Mouse (Mus musculus) right cerebral cortex, postnatal 4 days (tissue): ENCODE measurements around the gene Gm33543.

Source experiments
- DNase-seq: peaks from one replicate; pipeline ENCODE4 v3.0.0-alpha.2; 2022

Gene Gm33543

GRCm38 (mm10) chr10:95836530-95837264 is 6.0 kb downstream of the Gm33543 start:
- no peak for DNase-seq

GRCm38 (mm10) chr10:95830891-95831290 is 11.8 kb downstream of the Gm33543 start:
- DNase-seq = no peak

- DNase-seq = no peak
Observed at GRCm38 (mm10) chr10:95829471-95829870, 13.3 kb downstream of the Gm33543 start.

- DNase-seq = no peak
Observed at GRCm38 (mm10) chr10:95828374-95828773, 14.4 kb downstream of the Gm33543 start.

- no peak for DNase-seq
Observed at GRCm38 (mm10) chr10:95825651-95826050, 17.1 kb downstream of the Gm33543 start.

- no peak for DNase-seq
Observed at GRCm38 (mm10) chr10:95818506-95818905, 24.2 kb downstream of the Gm33543 start.

- no peak for DNase-seq
Observed at GRCm38 (mm10) chr10:95817419-95818161, 25.1 kb downstream of the Gm33543 start.

- DNase-seq = no peak
Observed at GRCm38 (mm10) chr10:95814351-95814750, 28.4 kb downstream of the Gm33543 start.

GRCm38 (mm10) chr10:95811869-95812268 is 30.9 kb downstream of the Gm33543 start:
- no peak for DNase-seq

DNA sequence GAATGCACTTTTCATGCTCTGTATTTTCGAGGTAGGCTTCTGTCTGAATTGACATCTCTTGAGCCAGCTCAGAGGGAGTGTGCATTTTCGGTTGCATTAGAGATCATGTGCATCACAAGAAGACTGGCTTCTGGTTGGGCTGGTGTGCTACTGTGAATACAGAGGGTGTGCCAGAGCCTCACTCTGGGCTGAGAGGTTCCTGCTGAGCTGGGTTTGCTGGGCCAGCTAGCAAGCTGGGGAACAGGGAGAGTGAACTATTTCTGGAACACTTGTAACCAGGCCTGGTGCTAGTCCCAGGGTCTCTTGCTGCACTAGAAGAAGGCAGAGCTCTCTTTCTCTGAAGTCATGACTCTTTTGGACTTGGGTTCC is 41.3 kb downstream of the Gm33543 start:
- no peak for DNase-seq

DNA sequence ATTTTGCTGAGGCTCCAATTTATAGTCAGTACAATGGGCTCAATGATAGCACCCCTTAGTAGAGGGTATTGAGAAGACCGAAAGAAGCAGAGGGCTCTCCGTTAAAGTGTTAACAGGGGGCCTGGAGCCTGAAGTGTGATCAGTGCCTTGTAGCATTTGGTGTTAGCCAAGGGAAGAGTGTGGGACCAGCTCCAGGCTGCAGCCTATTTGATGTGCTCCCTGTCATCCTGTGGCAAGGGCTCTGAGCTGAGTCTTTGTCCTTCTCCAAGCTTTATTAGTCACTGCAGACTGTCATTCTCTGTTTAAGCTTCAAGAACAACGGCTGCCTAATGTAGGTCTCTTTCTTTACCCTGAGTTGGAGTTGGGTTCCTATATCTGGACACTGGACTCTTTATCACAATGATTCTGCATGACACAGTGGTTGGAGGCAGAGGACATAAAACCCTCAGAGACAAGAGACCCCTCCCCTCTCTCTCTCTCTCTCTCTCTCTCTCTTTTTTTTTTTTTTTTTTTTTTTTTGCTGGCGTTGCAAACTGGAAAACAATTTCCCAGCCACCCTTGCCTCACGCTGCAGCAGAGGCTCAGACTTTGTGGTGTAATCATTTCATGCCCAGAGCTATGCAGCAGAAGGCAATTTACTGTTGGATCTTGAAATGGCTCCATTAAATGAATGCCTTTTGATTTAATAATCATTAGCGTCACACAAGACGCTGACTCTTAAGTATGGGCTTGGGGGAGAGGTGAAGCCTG is 41.9 kb downstream of the Gm33543 start:
- DNase-seq = no peak

GRCm38 (mm10) chr10:95797645-95798395 is 44.9 kb downstream of the Gm33543 start:
- DNase-seq = no peak

- DNase-seq = no peak
Observed at GRCm38 (mm10) chr10:95795500-95795899, 47.2 kb downstream of the Gm33543 start.

GRCm38 (mm10) chr10:95794706-95795105 is 48.0 kb downstream of the Gm33543 start:
- DNase-seq = no peak

DNA sequence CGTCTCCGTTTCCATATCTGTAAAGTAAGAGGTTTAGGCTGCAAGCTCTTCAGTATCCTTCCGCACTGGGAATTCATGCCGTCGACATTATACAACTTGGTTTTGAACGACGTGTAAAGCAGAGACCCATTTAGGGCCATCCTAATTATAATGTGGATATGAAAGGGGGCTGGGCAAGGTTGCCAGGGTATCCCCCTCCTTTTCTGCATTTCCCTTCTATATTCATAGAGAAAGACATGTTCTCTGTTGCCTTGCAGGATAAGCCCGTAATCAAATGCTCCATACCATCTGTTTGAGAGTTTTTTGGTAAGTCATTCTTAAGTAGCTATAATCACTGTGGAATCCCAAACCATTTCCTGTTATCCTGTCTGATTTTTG is 51.3 kb downstream of the Gm33543 start:
- DNase-seq = no peak

- no peak for DNase-seq
Observed at GRCm38 (mm10) chr10:95790771-95791426, 51.8 kb downstream of the Gm33543 start.

- no peak for DNase-seq
Observed at GRCm38 (mm10) chr10:95787176-95787575, 55.6 kb downstream of the Gm33543 start.

- no peak for DNase-seq
Observed at GRCm38 (mm10) chr10:95784837-95785236, 57.9 kb downstream of the Gm33543 start.

GRCm38 (mm10) chr10:95780881-95781600 is 61.7 kb downstream of the Gm33543 start:
- DNase-seq = no peak

GRCm38 (mm10) chr10:95779801-95780385 is 62.8 kb downstream of the Gm33543 start:
- DNase-seq = no peak

GRCm38 (mm10) chr10:95778622-95779021 is 64.1 kb downstream of the Gm33543 start:
- no peak for DNase-seq
